Mouse (Mus musculus): ENCODE data around the gene Pik3r1.

- TF ChIP-seq GATA1 (IDR thresholded peaks at IDR 0.05; ENCODE audit: borderline replicate concordance, low read length) (no peak), FLI1 (IDR thresholded peaks at IDR 0.05; ENCODE audit: low read length) (no peak)
Observed at GRCm38 (mm10) chr13:101760001-101760687, 7.9 kb downstream of the Pik3r1 start.

Data from megakaryocyte, embryonic 14.5 days (primary cell).